Mouse (Mus musculus): ENCODE results near the gene Rhox6. TPM values are rescaled to one million over a fixed set of nuclear protein-coding genes. Genes with fewer than 3 reads are reported as not detected.
"Not testable (repeated sequence)": the region's sequence is repeated elsewhere in the genome, so short reads cannot be mapped to it uniquely, and the experiment has no call there.

The Rhox6 gene
- polyA plus RNA-seq (2012; rRNA removed), result not detected in 2 replicates

GRCm38 (mm10) chrX:37826610-37827009, at the start of gene Rhox6:
Gene Rhox6, plus strand, starts transcription at chrX:37826910.
- not testable (repeated sequence) for DNase-seq (ENCODE audit: low read depth)

- DNase-seq (ENCODE audit: low read depth), result no peak
Measured at GRCm38 (mm10) chrX:37807286-37808080, 19.2 kb upstream of the Rhox6 start.

GRCm38 (mm10) chrX:37809396-37809795, 17.3 kb upstream of the Rhox6 start:
- DNase-seq (ENCODE audit: low read depth), result no peak

GRCm38 (mm10) chrX:37811179-37811578, 15.5 kb upstream of the Rhox6 start:
- no peak for DNase-seq (ENCODE audit: low read depth)

- no peak for DNase-seq (ENCODE audit: low read depth)
Measured at GRCm38 (mm10) chrX:37815665-37816064, 11.0 kb upstream of the Rhox6 start.

- not testable (repeated sequence) for DNase-seq (ENCODE audit: low read depth)
Measured at GRCm38 (mm10) chrX:37831386-37831785, 4.7 kb downstream of the Rhox6 start, which contains the start of gene Rhox7a. Gene Rhox7a, plus strand, starts transcription at chrX:37831686.

GRCm38 (mm10) chrX:37871641-37872040, 44.9 kb downstream of the Rhox6 start:
- no peak for DNase-seq (ENCODE audit: low read depth)

- no peak for DNase-seq (ENCODE audit: low read depth)
Measured at GRCm38 (mm10) chrX:37878844-37879243, 52.1 kb downstream of the Rhox6 start, which contains the start of gene Rhox8. Gene Rhox8, minus strand, starts transcription at chrX:37878944.

Other genes with a start within 250 kb of the Rhox6 start
- not detected in 2 replicates for gene Rhox3f, start 245.9 kb upstream of the Rhox6 start, polyA plus RNA-seq (2012; rRNA removed)
- gene Rhox4f, start 219.2 kb upstream of the Rhox6 start, polyA plus RNA-seq (2012; rRNA removed), result not detected in 2 replicates
- not detected in 2 replicates for gene Rhox3g, start 198.3 kb upstream of the Rhox6 start, polyA plus RNA-seq (2012; rRNA removed)
- not detected in 2 replicates for gene Rhox2g, start 183.4 kb upstream of the Rhox6 start, polyA plus RNA-seq (2012; rRNA removed)
- not detected in 2 replicates for gene Rhox4g, start 175.6 kb upstream of the Rhox6 start, polyA plus RNA-seq (2012; rRNA removed)
- not detected in 2 replicates for gene Rhox3h, start 158.1 kb upstream of the Rhox6 start, polyA plus RNA-seq (2012; rRNA removed)
- gene Rhox2h, start 153.6 kb upstream of the Rhox6 start, polyA plus RNA-seq (2012; rRNA removed), result not detected in 2 replicates
- gene Rhox5, start 22.1 kb upstream of the Rhox6 start, polyA plus RNA-seq (2012; rRNA removed), result 1.2 and 1.4 TPM in 2 replicates
- not detected in 2 replicates for gene Rhox7a, start 4.8 kb downstream of the Rhox6 start, polyA plus RNA-seq (2012; rRNA removed)
- not detected in 2 replicates for gene Rhox8, start 52.0 kb downstream of the Rhox6 start, polyA plus RNA-seq (2012; rRNA removed)
- not detected in 2 replicates for gene Rhox7b, start 70.3 kb downstream of the Rhox6 start, polyA plus RNA-seq (2012; rRNA removed)
- gene Rhox9, start 74.9 kb downstream of the Rhox6 start, polyA plus RNA-seq (2012; rRNA removed), result not detected in 2 replicates
- not detected in 2 replicates for gene Btg1-ps1, start 191.9 kb downstream of the Rhox6 start, polyA plus RNA-seq (2012; rRNA removed)
- not detected in 2 replicates for gene Btg1-ps2, start 216.2 kb downstream of the Rhox6 start, polyA plus RNA-seq (2012; rRNA removed)
- not detected in 2 replicates for gene Rhox10, start 239.6 kb downstream of the Rhox6 start, polyA plus RNA-seq (2012; rRNA removed)

All from gonadal fat pad, adult 2 months (tissue).